Mouse (Mus musculus) E14TG2a.4 (cell line): ENCODE results near the gene Schip1.

Experiments used
- CTCF ChIP-seq: conservative IDR thresholded peaks from 2 replicates; pipeline ENCODE4 v1.5.1; 2014; ENCODE audit warnings: low read length
- NANOG ChIP-seq: IDR thresholded peaks from 2 replicates; pipeline ENCODE4 v1.6.1; 2014; ENCODE audit warnings: borderline replicate concordance, low read length, mixed read lengths

DNA sequence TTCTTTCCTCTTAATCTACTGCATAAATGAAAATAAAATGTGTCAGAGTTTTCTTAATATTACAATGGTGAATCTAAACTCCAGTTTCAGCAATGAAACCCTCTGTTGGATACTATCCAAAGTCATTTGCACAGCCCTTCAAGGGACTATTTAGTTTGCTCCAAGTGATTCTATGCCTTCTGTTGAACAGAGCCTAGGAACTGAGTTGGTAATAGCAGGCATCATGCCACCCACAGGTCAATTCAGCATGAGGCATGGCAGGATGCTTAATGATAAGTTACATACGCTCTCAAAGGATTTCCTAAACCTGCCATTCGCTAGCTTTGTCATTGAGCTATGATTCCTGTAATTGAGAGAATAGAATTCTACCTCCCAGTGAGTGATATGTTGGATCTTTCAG lies 219.9 kb downstream of the Schip1 start:
- TF ChIP-seq CTCF (no peak), NANOG (no peak)
